Mouse (Mus musculus): ENCODE data around the gene Son. TPM values are rescaled to one million over a fixed set of nuclear protein-coding genes. Genes with fewer than 3 reads are reported as not detected.

Son gene
- 129 and 134 TPM in 2 replicates for polyA plus RNA-seq (2015; fragmentation: Nextera tagmentation; extraction: Ambion mirVana)

- ATAC-seq, result peak; percentile 98
- peaks cover 16% of the 10 kb centered on the region for H3K4me1 ChIP-seq (replicated peaks; ENCODE audit: control insufficient read depth, insufficient read depth, low read length)
- peak within 1 kb of the TSS; percentile 75 for H3K9ac ChIP-seq (replicated peaks; ENCODE audit: low read depth, low read length)
- H3K4me2 ChIP-seq (ENCODE audit: low read length), result peak within 1 kb of the TSS; percentile 81
- H3K27ac ChIP-seq (ENCODE audit: low read length), result peak within 1 kb of the TSS; percentile 98
- peaks cover 7% of the 10 kb centered on the region for H3K36me3 ChIP-seq (ENCODE audit: control insufficient read depth, insufficient read depth)
- WGBS, result under 1% methylated on average over 70 of the region's 70 CpGs
- H3K27me3 ChIP-seq (replicated peaks; ENCODE audit: control insufficient read depth, insufficient read depth, low read length), result no peaks in the 10 kb centered on the region
- peak within 1 kb of the TSS; percentile 83 for H3K4me3 ChIP-seq (replicated peaks; ENCODE audit: low read length)
- H3K9me3 ChIP-seq (ENCODE audit: control insufficient read depth, low read length), result no peaks in the 10 kb centered on the region
These were observed at the start of gene Son for GRCm38 (mm10) chr16:91647461-91648219. TSS of gene Son (plus strand) at chr16:91647506.

GRCm38 (mm10) chr16:91597672-91598010, 49.7 kb upstream of the Son start, which contains the start of gene Tmem50b:
TSS of gene Tmem50b (minus strand) at chr16:91597800.
- Histone ChIP-seq H3K4me1 (replicated peaks; ENCODE audit: control insufficient read depth, insufficient read depth, low read length) (peaks cover 18% of the 10 kb centered on the region), H3K4me3 (replicated peaks; ENCODE audit: low read length) (peak within 1 kb of the TSS; percentile 96), H3K36me3 (ENCODE audit: control insufficient read depth, insufficient read depth) (no peaks in the 10 kb centered on the region), H3K27ac (ENCODE audit: low read length) (peak within 1 kb of the TSS; percentile 56), H3K4me2 (ENCODE audit: low read length) (peak within 1 kb of the TSS; percentile 57), H3K9me3 (ENCODE audit: control insufficient read depth, low read length) (no peaks in the 10 kb centered on the region), H3K9ac (replicated peaks; ENCODE audit: low read depth, low read length) (peak within 1 kb of the TSS; percentile 82), H3K27me3 (replicated peaks; ENCODE audit: control insufficient read depth, insufficient read depth, low read length) (peaks cover 3% of the 10 kb centered on the region; the same call in 1 of the 2 replicates)
- under 1% methylated on average over 27 of the region's 34 CpGs for WGBS
- ATAC-seq, result peak; percentile 99

- Histone ChIP-seq H3K27me3 (replicated peaks; ENCODE audit: control insufficient read depth, insufficient read depth, low read length) (peaks cover 3% of the 10 kb centered on the region; the same call in 1 of the 2 replicates), H3K9ac (replicated peaks; ENCODE audit: low read depth, low read length) (no peak overlapping the region), H3K27ac (ENCODE audit: low read length) (no peak overlapping the region), H3K9me3 (ENCODE audit: control insufficient read depth, low read length) (no peaks in the 10 kb centered on the region), H3K4me2 (ENCODE audit: low read length) (no peak overlapping the region), H3K4me1 (replicated peaks; ENCODE audit: control insufficient read depth, insufficient read depth, low read length) (peaks cover 18% of the 10 kb centered on the region), H3K4me3 (replicated peaks; ENCODE audit: low read length) (no peak overlapping the region), H3K36me3 (ENCODE audit: control insufficient read depth, insufficient read depth) (no peaks in the 10 kb centered on the region)
- ATAC-seq, result no peak
These were observed 48.1 kb upstream of the Son start for GRCm38 (mm10) chr16:91599242-91599641.

GRCm38 (mm10) chr16:91601081-91601480, 46.2 kb upstream of the Son start:
- H3K9me3 ChIP-seq (ENCODE audit: control insufficient read depth, low read length), result no peaks in the 10 kb centered on the region
- WGBS, result 84% methylated on average over 4 of the region's 4 CpGs
- ATAC-seq, result no peak
- H3K27me3 ChIP-seq (replicated peaks; ENCODE audit: control insufficient read depth, insufficient read depth, low read length), result peaks cover 3% of the 10 kb centered on the region; the same call in 1 of the 2 replicates
- no peak overlapping the region for H3K4me2 ChIP-seq (ENCODE audit: low read length)
- H3K4me3 ChIP-seq (replicated peaks; ENCODE audit: low read length), result no peak overlapping the region
- H3K4me1 ChIP-seq (replicated peaks; ENCODE audit: control insufficient read depth, insufficient read depth, low read length), result peaks cover 9% of the 10 kb centered on the region
- H3K27ac ChIP-seq (ENCODE audit: low read length), result no peak overlapping the region
- H3K9ac ChIP-seq (replicated peaks; ENCODE audit: low read depth, low read length), result no peak overlapping the region
- no peaks in the 10 kb centered on the region for H3K36me3 ChIP-seq (ENCODE audit: control insufficient read depth, insufficient read depth)

- peaks cover 3% of the 10 kb centered on the region; the same call in 1 of the 2 replicates for H3K27me3 ChIP-seq (replicated peaks; ENCODE audit: control insufficient read depth, insufficient read depth, low read length)
- peaks cover 4% of the 10 kb centered on the region for H3K4me1 ChIP-seq (replicated peaks; ENCODE audit: control insufficient read depth, insufficient read depth, low read length)
- WGBS, result 82% methylated on average over 9 of the region's 9 CpGs
- H3K9ac ChIP-seq (replicated peaks; ENCODE audit: low read depth, low read length), result no peak overlapping the region
- H3K4me3 ChIP-seq (replicated peaks; ENCODE audit: low read length), result no peak overlapping the region
- H3K27ac ChIP-seq (ENCODE audit: low read length), result no peak overlapping the region
- no peaks in the 10 kb centered on the region for H3K36me3 ChIP-seq (ENCODE audit: control insufficient read depth, insufficient read depth)
- H3K9me3 ChIP-seq (ENCODE audit: control insufficient read depth, low read length), result no peaks in the 10 kb centered on the region
- no peak overlapping the region for H3K4me2 ChIP-seq (ENCODE audit: low read length)
- no peak for ATAC-seq
These were observed 45.6 kb upstream of the Son start for GRCm38 (mm10) chr16:91601693-91602092.

- 51% methylated on average over 6 of the region's 6 CpGs for WGBS
- no peaks in the 10 kb centered on the region for H3K36me3 ChIP-seq (ENCODE audit: control insufficient read depth, insufficient read depth)
- no peaks in the 10 kb centered on the region for H3K27me3 ChIP-seq (replicated peaks; ENCODE audit: control insufficient read depth, insufficient read depth, low read length)
These were observed 42.1 kb upstream of the Son start for GRCm38 (mm10) chr16:91605156-91605555.

GRCm38 (mm10) chr16:91606958-91607357, 40.3 kb upstream of the Son start:
- no peak for ATAC-seq
- Histone ChIP-seq H3K9ac (replicated peaks; ENCODE audit: low read depth, low read length) (no peak overlapping the region), H3K27ac (ENCODE audit: low read length) (no peak overlapping the region), H3K27me3 (replicated peaks; ENCODE audit: control insufficient read depth, insufficient read depth, low read length) (no peaks in the 10 kb centered on the region), H3K4me1 (replicated peaks; ENCODE audit: control insufficient read depth, insufficient read depth, low read length) (no peaks in the 10 kb centered on the region), H3K4me2 (ENCODE audit: low read length) (no peak overlapping the region), H3K4me3 (replicated peaks; ENCODE audit: low read length) (no peak overlapping the region), H3K9me3 (ENCODE audit: control insufficient read depth, low read length) (no peaks in the 10 kb centered on the region), H3K36me3 (ENCODE audit: control insufficient read depth, insufficient read depth) (no peaks in the 10 kb centered on the region)
- whole genome bisulfite sequencing, result 91% methylated on average over 8 of the region's 8 CpGs

More at GRCm38 (mm10) chr16:91605156-91605555, 42.1 kb upstream of the Son start:
- no peak for ATAC-seq
- Histone ChIP-seq H3K9ac (replicated peaks; ENCODE audit: low read depth, low read length) (no peak overlapping the region), H3K27ac (ENCODE audit: low read length) (no peak overlapping the region), H3K4me2 (ENCODE audit: low read length) (no peak overlapping the region), H3K4me3 (replicated peaks; ENCODE audit: low read length) (no peak overlapping the region), H3K4me1 (replicated peaks; ENCODE audit: control insufficient read depth, insufficient read depth, low read length) (no peaks in the 10 kb centered on the region), H3K9me3 (ENCODE audit: control insufficient read depth, low read length) (no peaks in the 10 kb centered on the region)

GRCm38 (mm10) chr16:91609501-91610245, 37.6 kb upstream of the Son start:
- Histone ChIP-seq H3K9ac (replicated peaks; ENCODE audit: low read depth, low read length) (no peak overlapping the region), H3K27ac (ENCODE audit: low read length) (no peak overlapping the region), H3K36me3 (ENCODE audit: control insufficient read depth, insufficient read depth) (no peaks in the 10 kb centered on the region), H3K27me3 (replicated peaks; ENCODE audit: control insufficient read depth, insufficient read depth, low read length) (no peaks in the 10 kb centered on the region), H3K9me3 (ENCODE audit: control insufficient read depth, low read length) (no peaks in the 10 kb centered on the region), H3K4me3 (replicated peaks; ENCODE audit: low read length) (no peak overlapping the region), H3K4me1 (replicated peaks; ENCODE audit: control insufficient read depth, insufficient read depth, low read length) (no peaks in the 10 kb centered on the region), H3K4me2 (ENCODE audit: low read length) (no peak overlapping the region)
- WGBS, result 65% methylated on average over 9 of the region's 9 CpGs
- ATAC-seq, result no peak

GRCm38 (mm10) chr16:91611248-91611647, 36.1 kb upstream of the Son start:
- no peaks in the 10 kb centered on the region for H3K4me1 ChIP-seq (replicated peaks; ENCODE audit: control insufficient read depth, insufficient read depth, low read length)
- no peak overlapping the region for H3K9ac ChIP-seq (replicated peaks; ENCODE audit: low read depth, low read length)
- WGBS, result 61% methylated on average over 11 of the region's 11 CpGs
- no peaks in the 10 kb centered on the region for H3K9me3 ChIP-seq (ENCODE audit: control insufficient read depth, low read length)
- no peak for ATAC-seq
- no peak overlapping the region for H3K27ac ChIP-seq (ENCODE audit: low read length)
- no peak overlapping the region for H3K4me3 ChIP-seq (replicated peaks; ENCODE audit: low read length)
- no peaks in the 10 kb centered on the region for H3K36me3 ChIP-seq (ENCODE audit: control insufficient read depth, insufficient read depth)
- no peak overlapping the region for H3K4me2 ChIP-seq (ENCODE audit: low read length)
- no peaks in the 10 kb centered on the region for H3K27me3 ChIP-seq (replicated peaks; ENCODE audit: control insufficient read depth, insufficient read depth, low read length)

Data from forebrain, embryonic 16.5 days (tissue).